Mouse (Mus musculus) midbrain, embryonic 16.5 days (tissue): ENCODE results near the gene Nde1. TPM values are rescaled to one million over a fixed set of nuclear protein-coding genes. Genes with fewer than 3 reads are reported as not detected.

Experiments used
- ATAC-seq: fragments of 200-750 bp; cut with Nextera tagmentation; 2 replicates; pipeline ENCODE4 v1.8.0; 2017; ENCODE audit warnings: moderate TSS enrichment
- H3K27ac ChIP-seq: fragments of 300-500 bp; sonication (generic); 2 replicates; pipeline ENCODE4 v1.5.1; 2014; ENCODE audit warnings: mild to moderate bottlenecking, low read length, mixed read lengths
- H3K27me3 ChIP-seq: fragments of 300-500 bp; sonication (generic); 2 replicates; pipeline ENCODE4 v1.6.1; 2014; ENCODE audit warnings: low read depth, low read length, mixed read lengths; ENCODE audit not compliant: control insufficient read depth, insufficient read depth
- H3K36me3 ChIP-seq: fragments of 300-500 bp; sonication (generic); 2 replicates; pipeline ENCODE4 v1.6.1; 2014; ENCODE audit warnings: mild to moderate bottlenecking, low read length, moderate library complexity, mixed read lengths; ENCODE audit not compliant: control insufficient read depth, insufficient read depth
- H3K4me1 ChIP-seq: fragments of 300-500 bp; sonication (generic); 2 replicates; pipeline ENCODE4 v1.6.1; 2014; ENCODE audit warnings: mild to moderate bottlenecking, low read length, mixed read lengths; ENCODE audit not compliant: control insufficient read depth, insufficient read depth
- H3K4me2 ChIP-seq: fragments of 300-500 bp; sonication (generic); 2 replicates; pipeline ENCODE4 v1.6.1; 2014; ENCODE audit warnings: mild to moderate bottlenecking, low read length, mixed read lengths
- H3K4me3 ChIP-seq: fragments of 300-500 bp; sonication (generic); 2 replicates; pipeline ENCODE4 v1.5.1; 2014; ENCODE audit warnings: low read depth, mild to moderate bottlenecking, low read length, moderate library complexity, mixed read lengths
- H3K9ac ChIP-seq: fragments of 300-500 bp; sonication (generic); 2 replicates; pipeline ENCODE4 v1.6.1; 2014; ENCODE audit warnings: low read depth, low read length, mixed read lengths
- H3K9me3 ChIP-seq: fragments of 300-500 bp; sonication (generic); replicated peaks from 2 replicates; pipeline ENCODE4 v1.6.1; 2014; ENCODE audit warnings: mild to moderate bottlenecking, low read length, mixed read lengths; ENCODE audit not compliant: control insufficient read depth, poor library complexity, severe bottlenecking
- WGBS: fragments of 180-500 bp; shearing (Covaris S2); extraction: QIAGEN DNeasy Blood & Tissue Kit; methylation state at CpG from one replicate; pipeline ENCODE4 v1.1.7; 2014; 5-methylcytosine and 5-hydroxymethylcytosine counted together
- microRNA counts: library from miRNA; unstranded; fragments of <30 nt; microRNA quantifications from one replicate; lab custom pipeline; 2016
- microRNA-seq: library from miRNA; unstranded; fragments of <30 nt; microRNA quantifications from one replicate; pipeline ENCODE4, GENCODE M21; 2017
- polyA plus RNA-seq: library from polyadenylated mRNA; unstranded; fragments of >200 nt; fragmentation: Nextera tagmentation; extraction: Ambion mirVana; gene quantifications from 2 replicates; pipeline ENCODE4 v1.2.1, GENCODE M21; 2015

Nde1 gene
- polyA plus RNA-seq, 1 experiment from 2014 or later: 18.7 TPM

DNA sequence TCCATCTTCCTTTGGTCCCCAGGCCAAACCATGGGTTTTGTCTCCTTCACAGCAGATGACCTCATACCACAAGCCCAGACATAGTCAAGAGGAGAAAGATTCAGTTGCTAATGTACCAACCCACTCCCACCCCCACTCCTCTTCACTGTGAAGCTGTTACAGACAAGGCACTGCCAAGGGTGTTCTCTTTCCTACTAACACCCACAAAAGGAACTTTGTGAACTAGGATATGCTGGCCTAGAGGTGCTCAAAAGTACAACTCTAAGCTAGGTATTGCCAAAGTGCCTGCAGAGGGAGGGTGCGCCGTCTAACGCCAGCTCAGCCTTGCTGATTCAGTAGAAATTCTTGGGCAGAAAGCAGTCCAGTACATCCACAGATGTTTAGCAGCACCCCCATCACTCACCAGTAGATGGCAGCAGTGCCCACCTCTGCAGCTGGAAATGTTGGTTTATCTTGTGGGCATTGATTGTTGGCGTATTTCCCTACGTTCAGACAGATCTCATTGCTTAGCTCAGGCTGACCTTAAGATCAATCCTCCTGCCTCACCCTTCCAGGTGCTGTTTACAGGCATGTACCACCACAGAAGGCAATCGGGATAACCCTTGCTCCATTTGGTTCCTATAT is 74.1 kb downstream of the Nde1 start:
- H3K4me1 ChIP-seq: no peaks in the 10 kb centered on the region
- H3K9me3 ChIP-seq: no peaks in the 10 kb centered on the region
- ATAC-seq: peak; percentile 76
- no peaks in the 10 kb centered on the region for H3K27me3 ChIP-seq
- WGBS: 22% methylated on average over 6 of the region's 6 CpGs
- no peak overlapping the region for H3K27ac ChIP-seq
- no peaks in the 10 kb centered on the region for H3K36me3 ChIP-seq
- peak overlapping the region; percentile 14; the same call in 1 of the 2 replicates for H3K9ac ChIP-seq
- no peak overlapping the region for H3K4me3 ChIP-seq
- H3K4me2 ChIP-seq: no peak overlapping the region

DNA sequence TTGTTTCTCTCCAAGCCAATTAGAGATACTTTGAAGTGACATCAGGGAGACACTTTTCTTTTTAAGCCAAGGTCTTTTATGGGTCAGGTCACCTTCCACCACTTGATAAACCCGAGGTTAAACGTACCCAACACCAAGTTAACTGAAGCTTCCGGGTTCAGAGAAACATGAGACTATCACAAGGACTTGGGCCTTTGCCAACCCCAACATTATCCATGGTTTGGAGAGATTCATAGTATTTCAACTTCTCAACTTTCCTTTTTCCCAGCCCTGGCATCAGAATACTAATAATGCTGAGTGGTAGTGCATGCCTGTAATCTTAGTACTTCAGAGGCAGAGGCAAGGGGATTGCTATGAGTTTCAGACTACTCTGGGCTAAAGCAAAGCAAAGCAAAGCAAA is 79.0 kb downstream of the Nde1 start:
- WGBS: 84% methylated on average over 3 of the region's 3 CpGs
- no peak overlapping the region for H3K4me3 ChIP-seq
- no peak overlapping the region for H3K4me2 ChIP-seq
- H3K9ac ChIP-seq: no peak overlapping the region
- ATAC-seq: no peak
- H3K36me3 ChIP-seq: no peaks in the 10 kb centered on the region
- no peak overlapping the region for H3K27ac ChIP-seq
- H3K4me1 ChIP-seq: no peaks in the 10 kb centered on the region
- H3K27me3 ChIP-seq: no peaks in the 10 kb centered on the region
- H3K9me3 ChIP-seq: no peaks in the 10 kb centered on the region

MicroRNAs encoded within 50 kb of the gene (microRNA counts, 519-probe panel; counts per million panel counts)
- 2,101 counts per million, percentile 56 among the panel's probes with 10 or more counts for microRNA mmu-miR-484 (lab: Ali Mortazavi, UCI)

Small RNAs within 50 kb of the gene (microRNA-seq; reads per million reads assigned to microRNA genes)
- gene Gm27671 (not detected), gene Mir484 (3,006 reads per million, percentile 86 among the genes with 10 or more reads in this experiment)

Other genes with a start within 250 kb of the Nde1 start
- 189 and 216 TPM in 2 replicates for gene 2900011O08Rik, start 176.7 kb upstream of the Nde1 start, polyA plus RNA-seq
- gene Ifitm7, start 176.4 kb upstream of the Nde1 start, polyA plus RNA-seq: 0.55 and 1.3 TPM in 2 replicates
- gene Marf1, start 76 bp downstream of the Nde1 start, polyA plus RNA-seq: 16.0 and 16.4 TPM in 2 replicates
- gene Myh11, start 128.1 kb downstream of the Nde1 start, polyA plus RNA-seq: 0.59 and 0.67 TPM in 2 replicates
- gene Fopnl, start 154.1 kb downstream of the Nde1 start, polyA plus RNA-seq: 205 TPM in 2 replicates
- gene Abcc1, start 198.3 kb downstream of the Nde1 start, polyA plus RNA-seq: 9.3 and 10.8 TPM in 2 replicates